Mouse (Mus musculus): ENCODE results near the gene Fam90a1a.

- TF ChIP-seq CTCF (IDR thresholded peaks at IDR 0.05; ENCODE audit: low read depth): peak; percentile 33
- no peak for TF ChIP-seq EP300 (IDR thresholded peaks at IDR 0.05; ENCODE audit: low read depth)
Observed at GRCm38 (mm10) chr8:21981664-21982337, 23.3 kb downstream of the Fam90a1a start.
